In the genomic region with DNA sequence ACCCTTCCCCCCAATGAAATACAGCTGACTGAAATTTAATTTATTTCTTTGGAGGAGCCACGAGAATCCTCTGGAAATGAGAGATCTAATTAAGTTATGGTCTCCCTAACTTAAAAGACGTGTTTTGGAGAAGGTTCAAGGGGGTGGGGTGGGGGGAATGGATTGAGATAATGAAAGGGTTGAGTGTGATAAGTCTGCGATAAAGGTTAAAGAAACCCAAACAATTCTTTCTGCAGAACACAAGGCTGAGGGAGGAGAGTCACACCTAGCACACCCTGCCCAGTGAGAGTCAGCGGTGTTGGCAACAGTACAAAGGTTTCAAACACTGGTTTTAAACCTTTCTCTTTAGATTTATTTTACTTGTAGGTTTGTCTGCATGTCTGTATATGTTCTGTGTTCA, we compare ENCODE assay signal across 15 mouse cellular contexts. TPM values are rescaled to one million over a fixed set of nuclear protein-coding genes. Genes with fewer than 3 reads are reported as not detected.
"Had no signal": no experiment of that assay in that cellular context is flagged by ENCODE, and none has a peak within 500 bp of the region (broad histone marks: within the 10 kb centered on the region; RNA-seq: fewer than 3 reads in every experiment).

No protein-coding gene starts in this region.

- DNase-seq: kidney, postnatal 10 days; liver; liver, embryonic 13.5 days; liver, postnatal 0 days; lung, postnatal 14 days; midbrain, embryonic 14.5 days; thymus, postnatal 4 days had no signal

- H3K4me3 ChIP-seq: limb, embryonic 12.5 days; liver, embryonic 13.5 days; lung, embryonic 15.5 days; megakaryocyte, embryonic 14.5 days had no signal

- H3K27ac ChIP-seq: limb, embryonic 12.5 days; liver, embryonic 13.5 days; lung, embryonic 15.5 days; macrophage; stomach, postnatal 0 days had no signal

- H3K9me3 ChIP-seq: limb, embryonic 12.5 days; liver, embryonic 13.5 days; lung, embryonic 15.5 days; megakaryocyte, embryonic 14.5 days had no signal

- ATAC-seq: liver, postnatal 0 days had no signal

- H3K36me3 ChIP-seq: limb, embryonic 12.5 days; liver, embryonic 13.5 days; lung, embryonic 15.5 days had no signal

- H3K4me2 ChIP-seq: limb, embryonic 12.5 days; liver, embryonic 13.5 days; lung, embryonic 15.5 days had no signal

- H3K9ac ChIP-seq: limb, embryonic 12.5 days; liver, embryonic 13.5 days; liver, postnatal 0 days; lung, embryonic 15.5 days had no signal

- H3K27me3 ChIP-seq: limb, embryonic 12.5 days; liver, embryonic 13.5 days; lung, embryonic 15.5 days; megakaryocyte, embryonic 14.5 days had no signal

- H3K4me1 ChIP-seq: limb, embryonic 12.5 days had no signal

RNA-seq across cellular contexts. Expression of a gene that starts 49.0 kb away (rescaled TPM):
- total RNA-seq: layer of hippocampus, adult 8-10 months; layer of hippocampus, postnatal 14 days; left cerebral cortex, postnatal 25 days had no signal
- polyA plus RNA-seq: lung, embryonic 15.5 days; macrophage; stomach, postnatal 0 days had no signal
